Mouse (Mus musculus): ENCODE data around the gene Yes1. TPM values are rescaled to one million over a fixed set of nuclear protein-coding genes. Genes with fewer than 3 reads are reported as not detected.
A peak's percentile ranks its signal among the peaks of the same experiment; 100 is the strongest.
"Not testable (repeated sequence)": the region's sequence is repeated elsewhere in the genome, so short reads cannot be mapped to it uniquely, and the experiment has no call there.

Yes1 gene
- total and polyA plus RNA-seq, 2 experiments from 2014 or later = 10.7 to 29.6 TPM

DNA sequence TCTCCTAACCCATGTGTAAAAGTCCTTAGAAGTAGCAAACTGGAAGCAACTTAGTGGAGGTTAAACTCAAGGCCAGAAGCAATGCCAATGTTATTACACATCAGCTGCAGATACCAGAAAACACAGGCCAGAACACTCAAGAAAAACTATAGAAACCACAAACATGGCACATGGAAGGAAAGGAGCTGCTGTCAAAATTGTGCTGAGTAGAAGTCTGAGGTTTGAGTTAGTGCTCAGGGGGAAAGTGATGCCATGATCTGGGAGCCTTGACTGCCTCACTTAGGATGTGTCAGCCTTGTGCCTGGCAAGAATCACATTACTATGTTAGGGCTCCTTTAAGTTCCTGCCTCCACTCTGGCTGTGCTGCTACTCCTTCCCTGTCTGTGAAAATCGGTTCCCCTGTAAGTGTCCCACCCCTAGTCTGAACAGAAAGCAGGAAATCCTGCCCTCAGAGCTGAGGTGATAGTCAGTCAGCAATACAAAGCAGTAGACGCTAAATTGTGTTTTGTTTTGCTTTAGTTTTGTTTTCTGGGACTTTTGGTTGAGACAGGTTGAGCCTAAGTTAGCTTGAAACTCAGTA is 3.1 kb upstream of the Yes1 start:
- ATAC-seq (no peak), DNase-seq (no peak)
- Histone ChIP-seq H3K36me3 (ENCODE audit: insufficient read depth) (no peaks in the 10 kb centered on the region), H3K9ac (no peak overlapping the region), H3K4me1 (ENCODE audit: insufficient read depth) (no peaks in the 10 kb centered on the region), H3K4me3 (ENCODE audit: low read depth, low read length) (no peak overlapping the region), H3K9me3 (ENCODE audit: low read length) (no peaks in the 10 kb centered on the region), H3K27me3 (ENCODE audit: insufficient read depth, low read length) (no peaks in the 10 kb centered on the region), H3K4me2 (ENCODE audit: low read depth) (no peak overlapping the region), H3K27ac (ENCODE audit: low read depth, low read length) (no peak overlapping the region)
- 46% methylated on average over 2 of the region's 2 CpGs for WGBS
- no peak for TF ChIP-seq CTCF (IDR thresholded peaks at IDR 0.05; ENCODE audit: low read depth)

- DNase-seq = no peak
- Histone ChIP-seq H3K4me2 (ENCODE audit: low read depth) (no peak overlapping the region), H3K27me3 (ENCODE audit: insufficient read depth, low read length) (no peaks in the 10 kb centered on the region), H3K27ac (ENCODE audit: low read depth, low read length) (no peak overlapping the region), H3K4me1 (ENCODE audit: insufficient read depth) (no peaks in the 10 kb centered on the region), H3K9ac (no peak overlapping the region), H3K4me3 (ENCODE audit: low read depth, low read length) (no peak overlapping the region), H3K36me3 (ENCODE audit: insufficient read depth) (no peaks in the 10 kb centered on the region), H3K9me3 (ENCODE audit: low read length) (no peaks in the 10 kb centered on the region)
- 79% methylated on average over 4 of the region's 4 CpGs for WGBS
- no peak for TF ChIP-seq CTCF (IDR thresholded peaks at IDR 0.05; ENCODE audit: low read depth)
- no peak for ATAC-seq
These were observed 2.5 kb upstream of the Yes1 start for GRCm38 (mm10) chr5:32608516-32608915.

GRCm38 (mm10) chr5:32610064-32610800 is 739 bp upstream of the Yes1 start:
- Histone ChIP-seq H3K27me3 (ENCODE audit: insufficient read depth, low read length) (no peaks in the 10 kb centered on the region), H3K9me3 (ENCODE audit: low read length) (no peaks in the 10 kb centered on the region), H3K9ac (peak overlapping the region; percentile 94), H3K4me2 (ENCODE audit: low read depth) (peak overlapping the region; percentile 98), H3K27ac (ENCODE audit: low read depth, low read length) (peak overlapping the region; percentile 85), H3K36me3 (ENCODE audit: insufficient read depth) (no peaks in the 10 kb centered on the region), H3K4me3 (ENCODE audit: low read depth, low read length) (peak overlapping the region; percentile 86), H3K4me1 (ENCODE audit: insufficient read depth) (peaks cover 6% of the 10 kb centered on the region; the same call in 1 of the 2 replicates)
- ATAC-seq (no peak; the same call in 1 of the 2 replicates), DNase-seq (peak; percentile 75)
- WGBS = 18% methylated on average over 21 of the region's 21 CpGs
- TF ChIP-seq CTCF (IDR thresholded peaks at IDR 0.05; ENCODE audit: low read depth) = no peak

- Histone ChIP-seq H3K27me3 (ENCODE audit: insufficient read depth, low read length) (no peaks in the 10 kb centered on the region), H3K4me1 (ENCODE audit: insufficient read depth) (peaks cover 6% of the 10 kb centered on the region; the same call in 1 of the 2 replicates), H3K27ac (ENCODE audit: low read depth, low read length) (peak overlapping the region; percentile 85), H3K36me3 (ENCODE audit: insufficient read depth) (no peaks in the 10 kb centered on the region), H3K9me3 (ENCODE audit: low read length) (no peaks in the 10 kb centered on the region), H3K9ac (peak overlapping the region; percentile 94), H3K4me3 (ENCODE audit: low read depth, low read length) (peak overlapping the region; percentile 86), H3K4me2 (ENCODE audit: low read depth) (peak overlapping the region; percentile 98)
- no peak for TF ChIP-seq CTCF (IDR thresholded peaks at IDR 0.05; ENCODE audit: low read depth)
- under 1% methylated on average over 38 of the region's 54 CpGs for whole genome bisulfite sequencing
- peak; percentile 31 for DNase-seq
- ATAC-seq = peak; percentile 11
These were observed 480 bp downstream of the Yes1 start for GRCm38 (mm10) chr5:32611341-32611961.

- peak overlapping the region; percentile 42 for H3K27ac ChIP-seq (ENCODE audit: low read depth, low read length)
- ATAC-seq = no peak
- H3K27me3 ChIP-seq (ENCODE audit: insufficient read depth, low read length) = no peaks in the 10 kb centered on the region
- H3K9ac ChIP-seq = no peak overlapping the region
- H3K36me3 ChIP-seq (ENCODE audit: insufficient read depth) = no peaks in the 10 kb centered on the region
- no peaks in the 10 kb centered on the region for H3K9me3 ChIP-seq (ENCODE audit: low read length)
- H3K4me3 ChIP-seq (ENCODE audit: low read depth, low read length) = no peak overlapping the region
- DNase-seq = peak; percentile 50
- WGBS = 23% methylated on average over 2 of the region's 2 CpGs
- no peak for TF ChIP-seq CTCF (IDR thresholded peaks at IDR 0.05; ENCODE audit: low read depth)
- H3K4me2 ChIP-seq (ENCODE audit: low read depth) = peak overlapping the region; percentile 32
- H3K4me1 ChIP-seq (ENCODE audit: insufficient read depth) = peaks cover 6% of the 10 kb centered on the region; the same call in 1 of the 2 replicates
These were observed 3.3 kb downstream of the Yes1 start for GRCm38 (mm10) chr5:32614291-32614690.

DNA sequence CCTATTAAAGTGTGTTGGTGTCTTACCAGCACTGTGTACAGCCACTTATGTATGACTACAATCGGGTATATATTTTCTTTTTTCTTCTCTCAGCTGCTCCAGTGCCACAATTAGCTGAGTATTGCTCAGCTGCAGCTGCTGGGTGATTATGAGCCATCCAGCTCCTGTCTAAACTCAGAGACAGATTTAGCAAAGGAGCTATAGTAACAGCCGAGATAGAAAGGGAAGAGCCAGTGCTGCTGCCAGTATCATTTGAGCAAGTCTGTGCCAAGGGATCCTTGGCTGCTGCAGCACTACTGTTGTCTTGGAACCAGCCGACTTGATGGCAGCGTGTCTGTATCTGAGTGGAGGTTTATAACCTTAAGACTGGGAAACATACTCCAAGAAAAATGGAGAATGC is 3.7 kb downstream of the Yes1 start:
- no peak overlapping the region for H3K9ac ChIP-seq
- H3K4me3 ChIP-seq (ENCODE audit: low read depth, low read length) = no peak overlapping the region
- peak overlapping the region; percentile 42 for H3K27ac ChIP-seq (ENCODE audit: low read depth, low read length)
- H3K36me3 ChIP-seq (ENCODE audit: insufficient read depth) = no peaks in the 10 kb centered on the region
- no peaks in the 10 kb centered on the region for H3K27me3 ChIP-seq (ENCODE audit: insufficient read depth, low read length)
- no peaks in the 10 kb centered on the region for H3K9me3 ChIP-seq (ENCODE audit: low read length)
- 19% methylated on average over 4 of the region's 4 CpGs for WGBS
- H3K4me2 ChIP-seq (ENCODE audit: low read depth) = peak overlapping the region; percentile 32
- peaks cover 6% of the 10 kb centered on the region; the same call in 1 of the 2 replicates for H3K4me1 ChIP-seq (ENCODE audit: insufficient read depth)
- ATAC-seq = peak; percentile 91
- TF ChIP-seq CTCF (IDR thresholded peaks at IDR 0.05; ENCODE audit: low read depth) = no peak
- peak; percentile 85 for DNase-seq

- not testable (repeated sequence) for H3K4me2 ChIP-seq (ENCODE audit: low read depth); H3K4me1 ChIP-seq (ENCODE audit: insufficient read depth); DNase-seq; ATAC-seq; H3K9me3 ChIP-seq (ENCODE audit: low read length); H3K4me3 ChIP-seq (ENCODE audit: low read depth, low read length); H3K36me3 ChIP-seq (ENCODE audit: insufficient read depth); H3K27ac ChIP-seq (ENCODE audit: low read depth, low read length); H3K27me3 ChIP-seq (ENCODE audit: insufficient read depth, low read length); H3K9ac ChIP-seq
- 85% methylated on average over 7 of the region's 7 CpGs for WGBS
These were observed 5.5 kb downstream of the Yes1 start for GRCm38 (mm10) chr5:32616489-32616888.
